Mouse (Mus musculus): ENCODE data around the gene Sipa1l1.

DNA sequence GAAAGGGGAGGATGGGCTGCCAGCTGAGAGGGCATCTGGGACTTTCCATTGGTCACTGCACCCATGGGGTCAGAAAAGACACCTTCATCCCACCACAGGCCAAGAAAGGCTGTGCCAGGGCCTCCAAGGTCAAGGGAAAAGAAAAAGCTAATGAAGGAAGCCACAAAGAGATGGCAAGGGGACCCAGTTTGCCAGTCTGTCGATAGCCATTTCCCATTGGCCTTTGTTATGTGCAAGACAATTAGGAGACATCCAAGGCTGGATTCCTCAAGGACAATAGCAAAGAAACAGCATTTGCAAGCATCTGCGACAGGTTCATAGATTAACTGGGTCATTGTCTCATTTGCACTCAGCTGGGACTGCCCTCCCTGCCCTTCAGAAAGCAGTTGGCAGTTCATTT is 316.3 kb downstream of the Sipa1l1 start:
- TF ChIP-seq POLR2A (IDR thresholded peaks at IDR 0.05; ENCODE audit: insufficient read depth, low read depth, low read length) (no peak), CTCF (IDR thresholded peaks at IDR 0.05; ENCODE audit: insufficient read depth, low read depth, low read length) (no peak)
